Mouse (Mus musculus) activated CD4-positive, CD25-positive, alpha-beta regulatory T cell, adult 4 months (primary cell): ENCODE measurements around the gene Guca1b. TPM values are rescaled to one million over a fixed set of nuclear protein-coding genes. Genes with fewer than 3 reads are reported as not detected.
"Not testable (repeated sequence)": the region's sequence is repeated elsewhere in the genome, so short reads cannot be mapped to it uniquely, and the experiment has no call there.

Experiments
- ATAC-seq: one replicate; pipeline ENCODE4 v1.8.0; 2017
- polyA plus RNA-seq, 2 experiments: library from polyadenylated mRNA; unstranded; fragments of 100-300 nt; shearing (Covaris generic); gene quantifications; one replicate each; pipeline ENCODE4 v1.2.1; 2017

Gene Guca1b
- polyA plus RNA-seq, result 1 to 10 TPM; 1.1 TPM

DNA sequence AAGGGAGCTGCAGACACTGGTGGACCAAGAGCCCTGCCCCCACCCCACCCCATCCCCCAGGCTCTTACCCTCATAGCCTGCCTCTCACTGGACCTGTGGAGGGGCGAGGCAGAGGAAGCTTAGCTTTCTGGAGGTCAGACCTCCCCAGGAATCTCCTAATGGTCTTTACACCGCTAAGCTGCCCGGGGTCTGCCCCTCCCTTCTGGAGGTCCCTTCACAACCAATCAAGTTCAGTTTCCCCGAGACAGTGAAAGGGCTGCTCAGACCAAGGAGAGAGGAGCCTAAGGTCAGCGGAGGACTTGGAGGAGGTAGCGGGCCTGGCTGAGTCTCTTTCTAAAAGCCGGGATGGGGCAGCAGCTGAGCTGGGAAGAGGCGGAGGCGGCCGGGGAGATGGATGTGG lies at the start of gene Guca1b:
Gene Guca1b, plus strand, starts transcription at position 249 of the 400 bp plus-strand sequence.
- no peak for ATAC-seq

DNA sequence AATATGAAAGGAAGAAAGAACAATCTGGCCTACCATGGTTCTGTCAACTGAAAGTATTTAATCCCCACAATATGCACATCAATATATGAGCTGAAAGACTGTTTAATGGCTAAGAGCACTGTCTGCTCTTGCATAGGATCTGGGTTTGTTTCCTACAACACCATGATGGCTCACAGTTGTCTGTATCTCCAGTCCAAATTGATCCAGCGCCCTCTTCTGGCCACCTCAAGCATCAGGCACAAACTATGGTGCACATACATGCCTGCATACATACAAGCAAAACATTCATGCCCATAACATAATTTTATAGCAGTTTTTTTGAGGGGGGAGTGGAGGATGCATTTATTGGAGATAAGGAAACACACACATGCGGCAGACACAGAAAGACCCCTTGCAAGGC lies 42.1 kb upstream of the Guca1b start:
- no peak for ATAC-seq

DNA sequence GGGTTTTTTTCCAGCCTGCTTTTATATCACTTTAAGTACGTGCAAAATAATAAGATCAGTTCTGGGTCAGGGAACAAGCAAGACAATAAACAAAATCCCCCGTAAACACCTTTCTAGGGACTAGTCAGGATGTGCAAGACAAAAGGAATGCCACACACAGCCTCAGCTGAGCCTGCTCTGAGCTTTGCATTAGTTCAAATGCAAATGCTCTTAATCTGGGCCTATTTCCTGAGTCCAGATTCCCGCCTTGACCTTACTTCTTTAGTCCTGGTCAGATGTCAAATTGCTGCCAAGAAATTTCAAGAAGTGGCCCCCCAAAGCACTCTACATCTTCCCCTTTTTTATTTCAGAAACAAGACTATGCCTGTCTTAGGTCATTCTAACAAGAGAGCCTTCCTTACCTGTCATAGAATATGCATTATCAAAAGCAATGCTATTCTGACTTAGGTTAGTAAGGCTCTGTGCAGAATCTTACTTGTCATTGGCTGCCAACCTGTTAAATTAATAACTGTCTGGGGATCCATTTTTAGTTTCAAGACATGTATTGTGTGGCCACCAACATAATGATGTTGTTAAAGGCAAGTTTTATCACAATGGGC lies 35.4 kb upstream of the Guca1b start:
- no peak for ATAC-seq

DNA sequence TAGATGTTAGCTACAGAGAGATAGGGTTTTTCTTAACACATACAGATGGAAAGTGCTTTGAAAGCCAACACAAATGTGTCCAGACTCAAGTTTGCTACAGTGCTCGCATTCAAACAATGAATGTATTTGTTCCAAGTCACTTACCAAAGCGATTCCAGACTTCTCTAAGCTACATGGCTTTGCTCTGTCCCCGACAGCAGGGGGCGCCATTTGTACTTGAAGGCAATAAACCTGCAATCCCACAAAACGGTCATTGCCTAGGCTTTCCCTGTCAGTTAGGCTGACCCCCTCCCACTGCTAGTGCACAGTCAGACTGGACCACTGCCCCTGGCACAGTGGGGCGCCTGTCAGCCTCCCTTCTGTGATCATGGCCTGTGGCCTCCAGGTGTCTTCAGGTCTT lies 25.2 kb upstream of the Guca1b start:
- no peak for ATAC-seq

DNA sequence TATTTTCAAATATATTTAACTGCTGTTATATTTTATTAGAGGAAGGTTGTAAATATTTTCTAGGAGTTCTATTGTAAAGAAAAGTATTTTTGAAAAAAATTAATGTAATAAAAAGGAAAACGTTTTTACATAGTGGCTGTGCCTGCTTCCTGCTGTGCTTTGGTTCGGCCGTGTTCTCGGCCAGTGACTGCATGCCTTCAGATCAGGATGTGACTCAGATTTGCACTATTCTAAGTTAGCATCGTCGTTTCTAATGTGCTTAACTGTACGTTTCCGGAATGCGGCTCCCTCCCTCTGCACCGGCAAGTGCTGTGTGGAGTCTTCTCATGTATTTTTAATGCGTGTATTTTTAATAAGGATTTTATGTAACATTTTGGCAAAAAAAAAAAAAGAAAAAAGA lies 23.9 kb upstream of the Guca1b start:
- ATAC-seq, result no peak

DNA sequence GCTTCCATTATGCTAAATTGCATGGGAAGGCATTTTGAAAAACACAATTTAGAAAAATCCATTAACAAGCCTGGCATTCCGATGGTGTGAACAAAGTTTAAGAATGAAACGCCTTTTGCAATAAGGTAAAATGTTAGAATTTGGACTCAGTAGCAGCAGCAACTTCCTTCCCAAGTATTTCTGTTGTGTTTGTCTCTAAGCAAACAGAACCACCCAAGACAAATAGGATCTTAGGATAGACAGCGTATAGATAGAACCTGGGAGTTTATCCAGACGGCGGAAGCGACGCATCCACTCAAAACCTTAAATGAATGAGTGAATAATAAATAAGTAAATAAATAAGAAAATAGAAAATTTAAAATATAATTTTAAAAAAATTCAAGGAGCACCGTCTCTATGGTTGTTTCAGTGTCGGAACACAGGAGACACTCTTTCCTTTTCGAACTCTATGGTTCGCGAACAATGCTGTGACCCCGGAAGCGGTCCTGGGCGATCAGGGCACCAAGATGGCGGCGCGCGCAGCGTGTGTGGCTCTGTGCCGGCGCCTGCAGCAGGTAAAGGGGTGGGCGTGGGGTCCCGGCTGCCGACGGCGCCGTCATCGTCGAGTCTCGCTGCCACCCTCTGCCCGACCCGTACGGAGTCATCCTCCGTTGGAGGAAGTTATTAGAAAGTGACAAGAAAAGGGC lies 16.6 kb upstream of the Guca1b start, which contains the start of gene Mrps10:
Gene Mrps10, plus strand, starts transcription at position 487 of the 686 bp plus-strand sequence.
- ATAC-seq, result peak; percentile 89

DNA sequence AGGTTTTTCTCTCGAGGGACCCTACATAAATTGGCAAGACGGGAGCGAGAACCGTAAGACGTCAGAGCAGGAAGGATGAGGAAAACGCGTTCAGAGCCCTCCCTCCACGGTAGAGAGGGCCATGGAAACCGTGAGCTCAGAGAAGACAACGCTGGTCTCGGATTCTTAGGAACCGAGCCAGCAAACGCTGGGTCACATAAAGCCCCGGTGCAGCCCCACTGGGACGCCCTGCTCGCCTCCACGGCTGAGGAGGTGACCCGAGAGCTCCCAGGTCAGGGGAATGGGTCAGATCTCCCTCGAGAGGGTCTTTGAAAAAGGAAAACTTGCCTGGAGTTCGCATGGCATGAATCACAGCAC lies 16.1 kb upstream of the Guca1b start:
- ATAC-seq, result no peak

DNA sequence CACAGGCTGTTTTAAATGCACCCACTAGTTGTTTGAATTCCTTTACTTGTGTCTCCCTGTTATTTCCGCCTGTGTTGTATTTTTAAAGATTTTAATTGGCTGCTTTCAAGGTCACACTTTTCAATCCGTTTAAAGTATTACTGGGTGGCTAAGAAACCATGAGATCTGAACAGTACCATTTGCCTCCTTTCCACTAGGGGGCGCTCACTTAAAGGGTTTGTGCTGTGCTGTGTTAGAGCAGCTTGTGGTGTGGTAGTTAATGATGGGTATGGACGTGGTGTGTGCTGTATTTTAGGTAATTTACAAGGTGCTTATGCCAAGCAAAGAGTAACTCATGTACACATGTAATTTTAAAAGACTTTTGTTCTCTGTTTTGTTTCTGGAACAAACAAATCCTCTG lies 13.7 kb upstream of the Guca1b start:
- peak; percentile 64 for ATAC-seq

DNA sequence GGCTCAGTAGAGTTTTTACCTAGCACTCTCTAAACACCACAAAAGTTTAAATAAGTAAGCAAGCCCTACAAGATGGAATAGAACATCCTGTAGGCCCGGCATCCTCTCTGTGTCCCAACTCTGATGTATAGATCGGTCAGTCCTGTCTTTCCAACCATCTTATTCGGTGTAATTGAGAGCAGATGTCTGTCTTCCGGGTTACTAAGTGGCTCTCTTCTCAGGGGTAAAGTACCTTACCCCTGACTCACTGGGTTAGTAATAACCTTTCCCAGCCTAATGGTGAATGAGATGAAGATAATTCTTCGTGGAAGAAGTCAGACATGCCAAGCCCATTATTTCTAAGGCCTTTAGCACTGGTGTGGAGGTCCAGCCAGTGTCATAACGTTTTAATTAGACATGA lies 11.2 kb upstream of the Guca1b start:
- ATAC-seq, result no peak

DNA sequence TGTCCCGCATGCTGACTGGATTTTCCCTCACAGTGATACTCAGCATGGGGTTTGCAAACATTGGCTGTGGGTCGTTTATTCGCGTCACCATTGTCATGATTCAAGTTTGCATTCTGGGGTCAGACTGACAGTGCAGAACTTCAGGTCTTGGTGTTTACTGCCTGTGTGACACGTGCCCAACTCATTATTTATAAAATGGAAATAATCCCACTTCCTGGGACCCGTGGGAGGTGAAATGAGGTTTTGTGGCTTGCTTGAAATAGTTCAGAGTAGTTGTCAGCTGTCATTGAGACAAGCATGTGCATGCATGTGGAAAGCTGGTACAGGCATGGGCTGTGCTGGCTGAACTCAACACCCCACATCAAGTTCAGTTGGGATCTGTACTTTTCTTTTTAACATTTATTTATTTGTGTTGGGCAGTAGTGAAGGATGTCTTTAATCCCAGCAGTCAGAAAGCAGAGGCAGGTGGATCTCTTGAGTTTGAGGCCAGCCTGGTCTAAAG lies 8.4 kb upstream of the Guca1b start:
- ATAC-seq, result no peak

DNA sequence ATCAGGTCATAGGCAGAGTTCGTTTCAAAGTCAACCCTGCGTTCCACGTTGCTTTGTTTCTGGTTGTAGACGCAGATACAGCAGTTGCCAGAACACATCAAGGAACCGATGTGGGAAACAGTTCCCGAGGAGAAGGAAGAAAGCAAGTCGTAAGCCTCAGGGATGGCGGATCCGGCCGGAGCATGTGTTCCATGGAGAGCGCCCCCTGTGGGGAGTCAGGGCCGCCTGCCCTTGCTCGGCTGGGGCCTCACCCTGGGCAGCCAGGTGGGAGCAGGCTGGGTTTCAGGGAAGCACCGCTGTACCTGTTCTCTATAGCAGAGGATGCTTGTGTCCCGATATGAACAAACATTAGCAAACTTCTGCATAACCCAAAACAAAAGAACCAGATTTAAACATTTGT lies 7.1 kb upstream of the Guca1b start:
- ATAC-seq, result no peak

DNA sequence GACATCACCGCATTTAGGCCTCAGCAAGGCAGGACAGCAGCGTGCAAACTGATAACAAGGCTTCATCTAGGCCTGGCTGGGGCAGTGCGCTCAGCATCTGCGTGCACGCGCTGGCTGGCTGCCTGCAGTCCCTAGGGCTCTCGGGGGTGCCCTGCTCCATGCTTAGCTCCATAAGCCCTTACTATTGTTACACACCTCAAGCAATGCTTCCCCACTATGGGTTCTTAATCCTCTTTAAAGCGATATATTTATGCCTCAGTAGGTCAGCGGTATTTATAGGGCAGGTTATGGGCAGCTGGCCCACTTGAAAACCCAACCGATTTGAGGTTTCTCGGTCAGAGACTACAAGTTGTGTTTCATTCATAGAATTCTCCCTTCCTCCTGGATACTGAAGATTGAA lies 3.3 kb upstream of the Guca1b start:
- ATAC-seq, result no peak

DNA sequence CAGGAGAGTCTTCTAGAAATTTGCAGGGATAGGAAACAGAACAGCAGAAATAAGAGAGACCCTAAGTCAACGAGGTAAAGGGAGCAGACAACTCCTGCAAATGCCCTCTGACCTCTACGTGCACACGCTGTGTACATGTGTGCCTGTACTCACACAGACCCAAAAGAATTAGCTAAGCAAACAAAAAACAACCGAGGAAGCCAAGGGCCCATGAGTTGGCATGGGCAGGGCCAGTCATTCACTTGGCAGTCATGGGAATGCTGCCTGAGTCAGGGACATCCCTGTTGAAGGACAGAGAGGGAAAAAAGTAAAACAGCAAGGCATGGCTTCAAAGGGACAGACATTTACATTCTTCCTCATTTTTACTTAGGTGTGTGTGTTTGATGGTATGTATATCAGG lies 1.9 kb upstream of the Guca1b start:
- no peak for ATAC-seq

DNA sequence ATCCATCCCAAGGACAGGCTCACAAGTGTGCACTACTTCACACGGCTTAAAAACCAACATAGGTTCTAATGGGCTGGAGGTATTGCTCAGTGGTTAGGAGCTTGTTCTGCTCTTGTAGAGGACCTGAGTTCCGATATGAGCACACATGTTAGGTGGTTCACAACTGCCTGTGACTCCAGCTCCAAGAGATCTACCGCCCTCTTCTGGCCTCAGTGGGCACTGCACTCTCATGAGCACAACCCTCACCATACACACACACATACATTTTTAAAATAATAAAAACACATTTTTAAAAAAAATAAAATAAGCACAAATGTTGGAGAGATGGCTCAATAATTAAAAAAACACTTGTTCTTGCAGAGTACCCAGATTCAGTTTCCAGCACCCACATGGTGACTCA lies 1.1 kb upstream of the Guca1b start:
- ATAC-seq, result no peak

DNA sequence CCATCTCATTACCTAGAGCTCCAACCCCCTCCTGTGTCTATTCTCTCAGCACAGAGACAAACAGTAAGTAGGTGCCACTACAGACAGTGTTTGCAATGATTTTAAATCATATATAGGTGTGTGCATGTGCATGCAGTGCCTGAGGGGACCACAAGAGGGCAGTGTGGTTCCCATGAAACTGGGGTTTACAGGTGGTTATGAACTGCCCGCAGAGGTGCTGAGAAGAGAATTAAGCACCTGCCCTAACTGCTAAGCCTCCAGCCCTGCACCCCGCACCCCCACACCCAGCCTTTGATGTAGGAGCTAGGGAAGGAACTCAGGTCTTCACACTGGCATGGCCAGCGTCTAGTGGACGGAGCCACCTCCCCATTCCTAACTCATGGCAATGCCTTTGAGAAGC lies 1.5 kb downstream of the Guca1b start:
- no peak for ATAC-seq

DNA sequence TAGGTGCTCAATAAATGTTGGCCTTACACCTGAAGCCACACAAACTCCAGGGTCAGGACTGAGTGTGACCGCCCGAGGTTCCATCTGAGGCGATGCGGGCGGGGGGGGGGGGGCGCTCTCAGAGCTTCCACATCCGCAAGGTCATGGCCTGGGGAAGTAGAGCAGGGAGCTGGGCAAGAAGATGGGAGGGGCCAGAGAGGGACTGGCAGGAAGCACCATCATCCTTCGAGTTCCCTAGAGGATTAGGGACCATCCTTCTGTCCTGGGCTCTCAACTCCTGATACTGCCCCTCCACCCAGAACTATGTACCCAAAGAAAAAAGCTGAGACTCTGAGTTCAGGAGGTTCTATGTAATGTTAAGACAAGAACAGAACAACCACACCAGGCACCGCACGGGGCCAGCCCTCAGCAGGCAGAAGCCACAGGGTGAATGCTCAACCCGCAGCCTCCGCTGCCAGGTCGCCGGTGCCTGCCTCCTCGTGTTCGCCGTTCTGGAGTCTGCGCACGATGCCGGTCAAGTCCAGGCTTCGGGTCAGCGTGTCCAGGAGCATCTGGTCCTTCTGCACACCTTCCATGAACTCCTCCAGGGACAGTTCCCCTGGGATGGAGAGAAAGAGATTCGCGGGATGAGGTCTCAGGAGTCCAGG lies 9.2 kb downstream of the Guca1b start:
- no peak for ATAC-seq

DNA sequence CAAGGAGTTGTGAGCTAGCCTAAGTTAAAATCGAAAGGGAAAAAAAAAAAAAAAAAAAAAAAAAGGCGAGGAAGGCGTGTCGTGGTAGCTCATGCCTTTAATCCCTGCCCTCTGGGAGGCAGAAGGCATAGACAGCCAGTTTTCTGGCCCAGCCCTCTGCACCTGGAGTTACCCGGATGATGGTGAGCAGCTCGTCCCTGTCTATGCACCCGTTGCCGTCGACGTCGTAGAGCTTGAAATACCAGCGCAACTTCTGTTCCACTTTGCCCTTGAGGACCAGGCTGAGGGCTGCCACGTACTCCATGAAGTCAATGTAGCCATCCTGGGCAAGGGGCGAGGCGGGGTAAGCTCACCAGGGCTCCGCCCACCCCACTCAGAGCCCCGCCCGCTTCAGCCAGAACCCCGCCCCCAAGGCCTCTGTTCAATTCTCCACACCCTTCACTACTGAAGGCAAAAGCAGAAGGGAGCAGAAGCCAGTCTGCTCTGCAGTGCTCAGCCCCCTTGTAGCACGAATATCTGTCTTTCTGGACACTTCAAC lies 10.3 kb downstream of the Guca1b start:
- ATAC-seq, result peak; percentile 69

DNA sequence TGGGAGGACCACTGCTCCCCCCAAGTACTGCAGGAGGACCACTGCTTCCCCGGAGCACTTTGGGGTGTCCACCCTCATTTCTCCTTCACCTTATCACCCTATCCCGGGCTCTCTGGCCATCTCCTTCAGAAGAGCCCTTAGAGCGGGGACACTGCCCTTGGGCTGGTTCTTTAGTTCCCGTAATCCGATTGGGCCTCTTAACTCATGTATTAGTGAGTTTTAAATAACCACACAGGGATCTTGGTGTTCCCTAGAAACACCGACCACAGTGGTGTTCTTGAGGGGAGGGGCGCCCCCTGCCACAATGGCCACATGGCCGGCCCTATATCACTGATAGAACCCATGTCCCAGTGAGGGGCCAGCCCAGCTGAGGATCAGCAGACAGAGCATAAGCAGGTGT lies 13.9 kb downstream of the Guca1b start:
- no peak for ATAC-seq

DNA sequence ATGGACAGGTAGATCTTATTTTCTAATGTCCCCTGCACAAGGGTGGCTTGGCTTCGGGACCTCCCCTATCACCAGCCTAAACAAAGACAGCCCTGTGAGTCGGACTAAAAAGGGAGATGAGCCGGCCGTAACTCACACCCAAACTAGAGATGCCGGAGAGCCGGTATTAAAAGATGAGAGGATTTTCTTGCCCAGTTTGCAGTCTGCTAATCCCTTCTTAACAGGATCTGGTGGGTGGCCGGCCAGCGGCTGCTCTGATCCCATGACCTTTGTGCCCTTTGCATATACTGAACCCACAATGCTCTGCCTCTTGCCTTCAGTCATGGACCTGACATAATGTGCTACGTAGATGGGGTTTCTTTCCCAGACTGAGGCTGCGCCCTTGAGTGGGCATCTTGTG lies 15.3 kb downstream of the Guca1b start, which contains the start of gene Guca1a:
Gene Guca1a, minus strand, starts transcription at position 134 of the 400 bp plus-strand sequence.
- no peak for ATAC-seq

DNA sequence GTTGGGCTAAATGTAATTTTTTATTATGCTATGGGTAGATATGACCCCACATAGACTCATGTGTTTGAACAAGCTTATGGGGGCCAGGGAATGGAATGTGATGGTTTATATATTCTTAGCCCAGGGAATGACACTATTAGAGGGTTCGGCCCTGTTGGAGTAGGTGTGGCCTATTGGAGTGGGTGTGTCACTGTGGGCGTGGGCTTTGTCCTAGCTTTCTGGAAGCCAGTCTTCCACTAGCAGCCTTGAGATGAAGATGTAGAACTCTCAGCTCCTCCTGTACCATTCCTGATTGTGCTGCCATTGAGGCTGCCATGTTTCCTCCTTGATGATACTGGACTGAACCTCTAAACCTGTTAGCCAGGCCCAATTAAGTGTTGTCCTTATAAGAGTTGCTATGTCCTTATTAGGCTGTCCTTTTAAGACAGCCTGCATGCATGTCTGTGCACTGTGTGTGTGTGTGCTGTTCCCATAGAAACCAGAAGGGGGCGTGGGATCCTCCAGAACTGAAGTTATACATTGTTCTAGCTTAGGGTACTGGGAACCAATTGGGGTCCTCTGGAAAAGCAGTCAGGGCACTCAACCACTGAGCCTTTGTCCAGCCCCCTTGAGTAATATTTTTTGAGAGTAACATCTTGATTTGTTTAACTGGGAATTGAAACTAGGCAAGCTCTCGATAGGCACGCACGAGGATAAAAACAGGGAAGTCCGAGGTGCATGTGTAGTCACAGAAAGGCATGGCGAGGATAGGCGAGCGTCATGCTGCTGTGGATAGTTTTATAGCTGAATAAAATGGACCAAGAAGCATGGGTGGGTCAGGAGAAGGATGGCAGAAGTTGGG lies 22.7 kb downstream of the Guca1b start:
- ATAC-seq, result no peak

DNA sequence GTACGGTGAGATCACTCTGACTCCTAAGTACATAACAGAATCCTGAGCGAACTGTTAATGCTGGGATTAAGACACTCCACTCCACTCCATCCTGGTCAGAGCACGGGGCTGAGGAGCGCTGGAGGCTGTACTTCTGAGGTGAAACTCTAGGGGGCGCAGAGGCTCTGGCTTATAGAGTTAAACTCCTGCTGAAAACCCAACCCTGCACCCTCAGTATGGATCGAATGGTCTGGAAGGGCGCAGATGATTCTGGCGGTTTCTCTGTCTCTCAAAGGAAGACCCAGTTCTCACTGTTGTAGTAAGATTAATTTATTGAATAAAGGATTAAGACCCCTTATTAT lies 23.3 kb downstream of the Guca1b start:
- ATAC-seq, result no peak

DNA sequence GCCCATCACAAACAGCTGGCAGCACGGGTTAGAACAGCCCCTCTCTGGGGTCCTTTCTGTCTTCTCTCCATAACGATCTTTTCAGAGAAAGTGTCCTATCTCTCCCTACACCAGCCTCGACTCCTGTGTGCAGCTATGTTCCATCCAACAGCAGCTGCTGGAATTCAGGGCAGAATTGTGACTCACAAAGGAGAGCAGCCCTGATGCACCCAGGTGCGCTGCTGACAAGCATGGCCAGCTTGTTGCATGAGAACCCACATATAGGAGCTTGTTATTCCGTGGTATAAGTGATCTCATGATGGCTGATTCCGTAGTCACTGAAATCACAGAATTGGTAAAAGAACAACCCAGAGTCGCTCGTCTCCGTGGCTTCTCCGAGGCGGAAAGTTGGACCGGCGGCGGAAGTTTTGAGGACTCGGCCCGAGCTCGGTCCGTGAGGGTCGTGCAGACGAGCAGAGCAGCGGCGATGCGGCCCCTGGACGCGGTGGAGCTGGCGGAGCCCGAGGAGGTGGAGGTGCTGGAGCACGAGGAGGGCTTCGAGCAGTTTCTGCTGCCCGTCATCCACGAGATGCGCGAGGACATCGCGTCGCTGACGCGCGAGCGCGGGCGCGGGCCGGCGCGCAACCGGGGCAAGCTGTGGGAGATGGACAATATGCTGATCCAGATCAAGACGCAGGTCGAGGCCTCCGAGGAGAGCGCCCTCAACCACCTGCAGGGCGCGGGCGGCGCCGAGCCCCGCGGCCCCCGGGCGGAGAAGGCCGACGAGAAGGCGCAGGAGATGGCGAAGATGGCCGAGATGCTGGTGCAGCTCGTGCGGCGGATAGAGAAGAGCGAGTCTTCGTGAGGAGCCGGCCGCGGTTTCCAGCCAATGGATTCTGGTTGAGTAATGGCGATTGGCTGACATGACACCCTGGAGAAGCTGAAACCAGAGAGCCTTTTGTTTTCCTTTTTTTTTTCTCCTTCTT lies 25.0 kb downstream of the Guca1b start:
- ATAC-seq, result not testable (repeated sequence)
